18 mouse cellular contexts compared by ENCODE assay signal in the genomic region with DNA sequence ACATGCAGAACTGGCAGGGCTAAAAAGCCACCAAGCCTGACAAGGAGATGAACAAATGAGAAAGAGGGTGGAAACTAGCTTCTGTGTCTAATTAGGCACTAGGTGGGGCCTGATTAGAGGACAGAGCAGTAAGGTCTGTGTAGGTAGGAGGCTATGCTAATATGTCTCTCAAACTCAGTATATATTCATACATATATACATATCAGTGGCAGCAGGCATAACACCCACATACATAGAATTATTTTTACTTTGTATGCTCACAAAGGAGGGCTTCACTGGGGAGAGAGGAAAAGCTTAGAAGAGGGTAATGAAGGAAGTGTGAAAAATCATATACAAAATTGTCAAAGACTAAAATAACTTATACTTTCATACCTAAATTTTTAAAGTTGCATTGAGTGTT.
DNase-seq lines count a peak whose midpoint lies in the region; TF ChIP-seq lines count a peak whose summit lies in the region.
"Had no signal": no experiment of that assay in that cellular context is flagged by ENCODE, and none has a peak within 500 bp of the region (broad histone marks: within the 10 kb centered on the region; RNA-seq: fewer than 3 reads in every experiment).

No protein-coding gene starts in this region.

- intact Hi-C loops in left cerebral cortex, postnatal 25 days (cut with DNase I), result no loop called here
- intact Hi-C loops in heart, adult 2 months (cut with DNase I), result no loop called here

- no peaks in the 10 kb centered on the region for H3K4me1 ChIP-seq in heart, adult 2 months (ENCODE audit: control insufficient read depth, insufficient read depth, low read length)
- H3K4me1 ChIP-seq: forebrain, embryonic 13.5 days; heart, embryonic 13.5 days; hindbrain, embryonic 15.5 days had no signal

- peak; percentile 18 to 42 for DNase-seq in frontal cortex, postnatal 36 days (ENCODE audit: low spot score in 2 of 2)
- no peak for DNase-seq in frontal cortex, postnatal 10 days (ENCODE audit: low spot score in 2 of 2)
- DNase-seq in right cerebral cortex, adult 18-20 months, result peak; percentile 3
- no peak for DNase-seq in right cerebral cortex, postnatal 14 days
- DNase-seq in left cerebral cortex, postnatal 25 days (ENCODE audit: low spot score in 2 of 2), result peak; percentile 16 to 65
- no peak for DNase-seq in heart, adult 2 months
- DNase-seq in heart, adult 8-10 months (ENCODE audit: low spot score), result no peak
- DNase-seq: adrenal gland, adult 2 months; adrenal gland, postnatal 25 days; cerebellum, adult 2 months; cerebellum, postnatal 14 days; forebrain, postnatal 0 days; gastrocnemius, postnatal 14 days; heart, postnatal 36 days had no signal

- H3K79me2 ChIP-seq in heart, adult 2 months (replicated peaks; ENCODE audit: control insufficient read depth, insufficient read depth, low read length), result no peaks in the 10 kb centered on the region

- TF ChIP-seq POLR2A in heart, adult 2 months (IDR thresholded peaks at IDR 0.05; ENCODE audit: insufficient read depth, low read depth, low read length), result no peak

- H3K9ac ChIP-seq in heart, adult 2 months (ENCODE audit: low read depth, low read length), result no peak overlapping the region
- H3K9ac ChIP-seq: forebrain, embryonic 13.5 days; forebrain, postnatal 0 days; heart, embryonic 13.5 days; hindbrain, embryonic 15.5 days had no signal

- no peak overlapping the region for H3K27ac ChIP-seq in heart, adult 2 months
- H3K27ac ChIP-seq: forebrain, embryonic 13.5 days; heart, embryonic 13.5 days; hindbrain, embryonic 15.5 days had no signal

- H3K27me3 ChIP-seq in heart, adult 2 months (ENCODE audit: control insufficient read depth, insufficient read depth, low read length), result no peaks in the 10 kb centered on the region
- H3K27me3 ChIP-seq: CH12.LX; forebrain, embryonic 13.5 days; heart, embryonic 13.5 days; hindbrain, embryonic 15.5 days had no signal

- no peaks in the 10 kb centered on the region for H3K36me3 ChIP-seq in heart, adult 2 months (ENCODE audit: control insufficient read depth, insufficient read depth, low read length)
- H3K36me3 ChIP-seq: heart, embryonic 13.5 days; hindbrain, embryonic 15.5 days had no signal

- TF ChIP-seq CTCF in heart, adult 2 months (IDR thresholded peaks at IDR 0.05), result no peak

- TF ChIP-seq EP300 in heart, adult 2 months (IDR thresholded peaks at IDR 0.05; ENCODE audit: insufficient read depth, low read depth, low read length), result no peak

- no peak overlapping the region for H3K4me3 ChIP-seq in heart, adult 2 months
- H3K4me3 ChIP-seq: forebrain, embryonic 13.5 days; heart, embryonic 13.5 days; hindbrain, embryonic 15.5 days had no signal

Comparison
In these comparisons a context has a peak if more than half of its experiments do, and no peak if none do; other contexts are left out.
1. DNase-seq: peak in frontal cortex, postnatal 36 days (2 of 2), right cerebral cortex, adult 18-20 months (single experiment) and left cerebral cortex, postnatal 25 days (2 of 2); none in frontal cortex, postnatal 10 days (0 of 2), right cerebral cortex, postnatal 14 days (single experiment), heart, adult 2 months (0 of 2) and heart, adult 8-10 months (single experiment).